In genomic region chr1:170886044-170886458, GRCm38 (mm10) we compare ENCODE assay signal across 1 mouse cellular context.
A peak's percentile ranks its signal among the peaks of the same experiment; 100 is the strongest.
TF ChIP-seq lines count a peak whose summit lies in the region.

No protein-coding gene starts in this region.

TF ChIP-seq in CH12.LX, 34 proteins besides CTCF, POLR2A, EP300 and RAD21:
- TF ChIP-seq CHD2 (IDR thresholded peaks at IDR 0.05; ENCODE audit: low read length) (peak; percentile 79), USF2 (conservative IDR thresholded peaks at IDR 0.05; ENCODE audit: low read depth, low read length) (no peak), MXI1 (IDR thresholded peaks at IDR 0.05; ENCODE audit: low read depth, low read length) (0 out of 2 replicates have a peak, but pooled peaks have one; percentile 12), ZMIZ1 (IDR thresholded peaks at IDR 0.05; ENCODE audit: low read depth, low read length) (no peak), KAT2A (IDR thresholded peaks at IDR 0.05; ENCODE audit: insufficient replicate concordance, low read length) (no peak), SIN3A (IDR thresholded peaks at IDR 0.05; ENCODE audit: low read length) (no peak), MEF2A (IDR thresholded peaks at IDR 0.05; ENCODE audit: borderline replicate concordance, low read depth, low read length) (no peak), MAZ (IDR thresholded peaks at IDR 0.05; ENCODE audit: low read depth, low read length) (no peak), MYC (IDR thresholded peaks at IDR 0.05; ENCODE audit: low read depth, low read length) (peak; percentile 80), ZNF384 (IDR thresholded peaks at IDR 0.05; ENCODE audit: low read depth, low read length) (no peak), TBP (conservative IDR thresholded peaks at IDR 0.05; ENCODE audit: low read depth, low read length) (no peak), NRF1 (IDR thresholded peaks at IDR 0.05; ENCODE audit: low read depth, low read length) (no peak), GABPA (IDR thresholded peaks at IDR 0.05; ENCODE audit: insufficient replicate concordance, low read depth, low read length) (no peak), RCOR1 (conservative IDR thresholded peaks at IDR 0.05; ENCODE audit: low read depth, low read length) (no peak), NELFE (IDR thresholded peaks at IDR 0.05; ENCODE audit: low read depth, low read length) (no peak), PAX5 (IDR thresholded peaks at IDR 0.05; ENCODE audit: low read length) (no peak), CHD1 (IDR thresholded peaks at IDR 0.05; ENCODE audit: low read depth, low read length) (no peak), MAFK (IDR thresholded peaks at IDR 0.05; ENCODE audit: insufficient replicate concordance, low read length) (no peak), ZC3H11A (IDR thresholded peaks at IDR 0.05; ENCODE audit: low read depth, low read length) (no peak), ETS1 (conservative IDR thresholded peaks at IDR 0.05; ENCODE audit: low read depth, low read length) (no peak), IRF4 (IDR thresholded peaks at IDR 0.05; ENCODE audit: low read depth, low read length) (no peak), UBTF (IDR thresholded peaks at IDR 0.05; ENCODE audit: low read depth, low read length) (no peak), POLR2AphosphoS2 (IDR thresholded peaks at IDR 0.05; ENCODE audit: low read depth, low read length) (no peak), TCF12 (IDR thresholded peaks at IDR 0.05; ENCODE audit: low read depth, low read length) (no peak), E2F4 (IDR thresholded peaks at IDR 0.05; ENCODE audit: insufficient replicate concordance, low read depth, low read length) (no peak), MAX (IDR thresholded peaks at IDR 0.05; ENCODE audit: low read length) (peak; percentile 82), JUN (IDR thresholded peaks at IDR 0.05; ENCODE audit: insufficient read depth, low read depth, low read length) (no peak), HCFC1 (IDR thresholded peaks at IDR 0.05; ENCODE audit: low read depth, low read length) (no peak), ELF1 (IDR thresholded peaks at IDR 0.05; ENCODE audit: low read depth, low read length) (no peak)
